Mouse (Mus musculus) cortical plate, adult 2 months (tissue): ENCODE data around the gene Nudc. TPM values are rescaled to one million over a fixed set of nuclear protein-coding genes. Genes with fewer than 3 reads are reported as not detected.
A peak's percentile ranks its signal among the peaks of the same experiment; 100 is the strongest.

Experiments used
- H3K27ac ChIP-seq: fragments of 200-500 bp; 2 replicates; pipeline ENCODE4 v1.5.1; 2012; ENCODE audit warnings: low read length, control low read depth, inconsistent platforms; ENCODE audit not compliant: insufficient read depth
- H3K4me1 ChIP-seq: fragments of 200-500 bp; 2 replicates; pipeline ENCODE4 v1.6.1; 2011; ENCODE audit warnings: low read length; ENCODE audit not compliant: control insufficient read depth, insufficient read depth
- H3K4me3 ChIP-seq: fragments of 200-500 bp; 2 replicates; pipeline ENCODE4 v1.5.1; 2011; ENCODE audit warnings: mild to moderate bottlenecking, low read length, control low read depth; ENCODE audit not compliant: insufficient read depth
- CTCF ChIP-seq: fragments of 200-500 bp; IDR thresholded peaks from 2 replicates; pipeline ENCODE4 v1.5.1; 2011; ENCODE audit warnings: mild to moderate bottlenecking, control low read depth, low read length; ENCODE audit not compliant: insufficient read depth; ENCODE audit errors: extremely low read depth
- POLR2A ChIP-seq: fragments of 200-500 bp; IDR thresholded peaks from 2 replicates; pipeline ENCODE4 v1.6.1; 2011; ENCODE audit warnings: mild to moderate bottlenecking, low read length, control low read depth; ENCODE audit not compliant: insufficient read depth; ENCODE audit errors: extremely low read depth
- polyA plus RNA-seq: library from polyadenylated mRNA; depleted of rRNA; stranded (reverse); fragments of >200 nt; gene quantifications from 2 replicates; pipeline ENCODE4 v1.2.3, GENCODE M21; 2012; rRNA removed

Gene Nudc
- polyA plus RNA-seq, 1 experiment: 184 TPM

DNA sequence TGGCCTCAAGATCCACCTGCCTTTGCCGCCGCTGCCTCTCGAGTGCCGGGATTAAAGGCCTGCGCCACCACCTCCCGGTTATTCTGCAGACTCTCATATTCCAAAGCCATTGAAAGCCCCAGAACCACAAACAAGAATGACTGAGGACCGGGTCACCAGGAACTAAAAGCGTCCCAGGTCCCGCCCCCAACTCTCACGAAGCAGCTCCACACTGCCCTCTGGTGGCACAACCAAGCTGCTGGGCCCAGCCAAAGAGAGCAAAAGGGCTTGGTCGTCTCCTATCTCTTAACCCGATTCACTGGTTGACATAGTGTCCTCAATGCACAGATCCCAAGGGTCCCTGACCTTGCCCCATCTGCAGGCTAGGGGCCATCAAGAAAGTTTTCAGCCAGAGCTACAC is 51.4 kb downstream of the Nudc start:
- TF ChIP-seq CTCF (peak; percentile 73), POLR2A (no peak)
- H3K4me1 ChIP-seq: peaks cover 2% of the 10 kb centered on the region; the same call in 1 of the 2 replicates

DNA sequence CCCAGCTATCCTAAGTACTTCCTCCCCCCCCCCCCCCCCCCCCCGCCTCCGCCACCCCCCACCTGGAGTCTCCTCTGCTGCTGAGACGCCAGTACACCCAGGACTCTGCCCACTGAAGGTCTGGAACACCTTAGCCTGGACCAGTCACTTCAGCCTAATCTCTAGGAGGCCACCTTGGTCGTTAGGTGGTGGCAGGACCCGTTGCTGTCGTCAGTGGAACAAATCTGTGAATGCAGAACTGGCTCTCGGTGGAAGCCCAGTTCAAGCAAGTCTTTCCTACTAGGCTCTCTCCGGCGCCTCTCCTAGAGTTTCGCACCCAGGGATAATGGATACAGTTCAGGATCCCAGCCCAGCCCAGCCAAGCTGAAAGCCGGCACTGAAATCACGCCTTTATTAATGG is 51.9 kb downstream of the Nudc start:
- H3K4me1 ChIP-seq: peaks cover 2% of the 10 kb centered on the region; the same call in 1 of the 2 replicates
- H3K4me3 ChIP-seq: peak overlapping the region; percentile 19; the same call in 1 of the 2 replicates
- TF ChIP-seq POLR2A: no peak
- TF ChIP-seq CTCF: no peak
- H3K27ac ChIP-seq: no peak overlapping the region

More for the DNA sequence above, 51.4 kb downstream of the Nudc start:
- Histone ChIP-seq H3K4me3 (peak overlapping the region; percentile 19), H3K27ac (no peak overlapping the region)

DNA sequence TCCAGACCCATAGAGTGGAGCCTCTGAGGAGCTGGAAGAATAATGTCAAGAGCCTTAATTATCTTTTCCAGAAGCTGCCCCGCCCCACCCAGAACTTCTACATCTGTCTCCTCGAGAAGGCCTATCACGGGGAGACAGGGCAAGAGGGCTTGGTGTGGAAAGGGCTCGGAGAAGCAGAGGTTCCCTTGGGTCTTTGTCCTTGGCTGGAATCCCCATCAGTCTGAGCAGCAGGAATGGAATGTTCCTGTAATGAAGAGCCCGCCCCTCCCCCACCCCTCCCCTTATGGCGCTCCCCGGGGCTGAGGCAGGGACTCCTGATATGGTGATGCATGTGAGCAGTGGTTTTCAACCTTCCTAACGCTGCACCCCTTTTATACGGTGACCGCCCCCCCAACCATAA is 54.0 kb downstream of the Nudc start:
- H3K4me1 ChIP-seq: peaks cover 2% of the 10 kb centered on the region; the same call in 1 of the 2 replicates
- no peak overlapping the region for H3K4me3 ChIP-seq
- H3K27ac ChIP-seq: no peak overlapping the region
- TF ChIP-seq CTCF (no peak), POLR2A (no peak)

DNA sequence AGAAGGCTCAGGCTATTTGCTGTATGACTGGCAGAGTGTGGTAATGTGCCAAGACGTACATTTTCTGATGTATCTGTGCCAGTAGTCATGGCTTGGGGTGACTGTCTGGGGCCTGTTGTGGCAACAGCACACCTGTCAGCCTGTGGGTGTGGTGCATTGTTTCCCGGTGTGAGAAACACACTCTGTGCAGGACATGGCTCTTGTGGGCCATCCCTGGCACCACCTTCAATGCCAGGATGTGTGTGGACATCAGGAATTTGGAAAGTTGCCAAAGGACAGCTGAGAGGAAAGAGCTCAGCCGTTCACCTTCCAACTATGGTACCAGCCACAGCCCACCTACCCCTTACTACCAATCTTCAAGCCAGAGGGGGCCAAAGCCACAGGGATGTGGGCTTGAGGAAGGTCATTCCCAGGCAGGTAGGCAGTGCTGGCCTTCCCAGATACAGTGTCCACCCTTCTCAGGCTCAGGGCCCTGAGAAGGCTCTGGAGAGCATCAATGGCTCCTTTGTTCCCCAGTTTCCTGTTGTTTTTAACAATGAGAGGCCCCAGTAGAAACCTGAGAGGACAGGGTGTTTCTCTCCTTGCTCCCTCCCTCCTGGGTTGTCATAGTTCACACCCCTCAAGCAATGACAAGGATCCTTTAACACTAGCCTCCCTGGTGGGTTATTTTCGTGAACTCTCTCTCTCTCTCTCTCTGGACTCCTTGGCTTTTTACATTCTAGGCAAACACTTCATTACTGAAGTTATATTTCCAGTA is 56.1 kb downstream of the Nudc start:
- H3K27ac ChIP-seq: no peak overlapping the region
- no peak overlapping the region for H3K4me3 ChIP-seq
- no peak for TF ChIP-seq POLR2A
- TF ChIP-seq CTCF: no peak
- H3K4me1 ChIP-seq: no peaks in the 10 kb centered on the region

DNA sequence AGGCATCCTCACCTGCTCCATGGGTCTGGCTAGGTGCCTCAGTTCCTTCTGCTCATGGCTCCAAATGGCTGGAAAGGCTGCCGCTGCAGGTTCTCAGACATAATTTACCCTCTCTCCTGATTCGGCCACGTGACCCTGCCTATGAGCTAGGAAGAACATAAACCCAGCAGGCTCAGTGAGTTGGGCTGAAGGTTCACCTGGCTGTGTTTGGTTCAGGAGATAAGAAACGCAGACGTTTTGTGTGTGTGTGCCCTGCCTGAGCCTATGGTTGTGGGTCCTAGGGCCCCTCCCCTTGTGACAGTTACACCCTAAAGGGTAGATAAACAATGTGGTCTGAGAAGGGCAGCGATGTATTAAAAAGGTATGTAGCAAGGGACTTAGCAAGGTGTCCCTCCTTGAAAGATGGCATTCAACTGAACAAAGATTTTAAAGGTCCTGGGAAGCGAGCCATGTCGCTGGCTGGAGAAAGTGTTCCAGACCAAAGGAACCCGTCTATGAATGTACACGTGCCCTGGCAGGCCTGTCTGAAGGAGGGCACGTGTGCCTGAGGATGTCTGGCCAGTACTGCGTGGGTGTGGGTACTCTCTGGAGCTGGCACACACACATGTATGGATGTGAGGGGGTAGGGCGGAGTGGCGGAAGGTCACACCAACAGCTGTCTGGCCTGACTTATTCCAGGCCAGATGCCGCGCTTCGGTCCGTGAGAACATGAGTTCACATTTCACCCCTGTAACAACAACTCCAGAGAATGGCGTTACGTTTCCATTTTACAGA is 57.0 kb downstream of the Nudc start:
- TF ChIP-seq POLR2A (no peak), CTCF (no peak)
- H3K4me1 ChIP-seq: no peaks in the 10 kb centered on the region
- no peak overlapping the region for H3K4me3 ChIP-seq
- no peak overlapping the region for H3K27ac ChIP-seq

DNA sequence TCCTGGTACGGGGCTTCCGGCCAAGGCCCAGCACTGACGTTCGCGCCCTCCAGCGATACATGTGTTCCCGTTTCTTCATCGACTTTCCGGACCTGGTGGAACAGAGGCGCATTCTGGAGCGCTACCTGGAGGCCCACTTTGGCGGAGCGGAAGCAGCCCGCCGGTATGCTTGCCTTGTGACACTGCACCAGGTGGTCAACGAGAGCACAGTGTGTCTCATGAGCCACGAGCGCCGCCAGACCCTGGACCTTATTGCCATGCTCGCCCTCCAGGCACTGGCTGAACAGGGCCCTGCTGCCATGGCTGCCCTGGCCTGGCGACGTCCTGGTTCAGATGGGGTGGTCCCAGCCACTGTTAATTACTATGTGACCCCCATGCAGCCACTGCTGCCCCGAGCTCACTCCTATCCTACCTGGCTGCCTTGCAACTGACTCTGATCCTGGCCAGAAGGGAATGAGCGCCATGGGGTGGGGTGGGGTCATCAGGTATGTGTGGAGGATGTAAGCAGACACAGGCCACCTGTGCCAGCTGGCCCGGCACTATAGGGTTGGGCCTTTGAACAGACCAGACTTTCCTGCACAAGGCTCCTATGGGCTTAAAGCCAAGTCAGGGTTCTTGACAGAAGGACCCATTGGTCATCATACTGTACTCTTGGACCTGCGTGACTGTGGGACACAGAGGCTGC is 59.0 kb downstream of the Nudc start:
- TF ChIP-seq CTCF: no peak
- no peak for TF ChIP-seq POLR2A
- no peak overlapping the region for H3K4me3 ChIP-seq
- no peaks in the 10 kb centered on the region for H3K4me1 ChIP-seq
- no peak overlapping the region for H3K27ac ChIP-seq

DNA sequence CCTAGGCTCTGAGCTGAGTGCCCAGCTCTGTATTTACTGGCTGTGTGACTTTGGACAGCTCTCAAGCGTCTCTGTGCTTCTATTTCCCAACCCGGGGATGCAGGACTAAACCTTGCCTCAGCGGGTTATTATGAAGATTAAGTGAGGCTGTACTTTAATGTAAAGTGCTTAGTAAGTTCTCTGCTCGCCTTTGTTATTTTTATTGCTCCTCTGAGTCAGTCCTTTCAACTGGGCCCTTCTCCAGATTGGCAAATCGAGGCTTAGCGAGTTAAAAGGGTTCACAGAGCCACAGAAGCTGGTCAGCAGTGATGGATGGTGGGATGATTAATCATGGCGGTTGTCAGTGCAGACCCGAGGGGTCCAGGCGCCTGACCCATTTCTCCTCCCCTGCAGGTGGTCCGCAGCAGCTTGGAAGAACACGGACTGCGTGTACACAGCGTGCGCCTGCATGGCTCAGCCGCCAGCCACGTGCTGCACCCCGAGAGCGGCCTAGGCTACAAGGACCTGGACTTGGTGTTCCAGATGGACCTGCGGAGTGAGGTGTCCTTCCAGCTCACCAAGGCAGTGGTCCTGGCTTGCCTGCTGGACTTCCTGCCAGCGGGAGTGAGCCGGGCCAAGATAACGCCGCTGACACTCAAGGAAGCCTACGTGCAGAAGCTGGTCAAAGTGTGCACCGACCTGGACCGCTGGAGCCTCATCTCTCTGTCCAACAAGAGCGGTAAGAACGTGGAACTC is 59.9 kb downstream of the Nudc start:
- H3K27ac ChIP-seq: no peak overlapping the region
- no peak overlapping the region for H3K4me3 ChIP-seq
- TF ChIP-seq CTCF (no peak), POLR2A (no peak)

DNA sequence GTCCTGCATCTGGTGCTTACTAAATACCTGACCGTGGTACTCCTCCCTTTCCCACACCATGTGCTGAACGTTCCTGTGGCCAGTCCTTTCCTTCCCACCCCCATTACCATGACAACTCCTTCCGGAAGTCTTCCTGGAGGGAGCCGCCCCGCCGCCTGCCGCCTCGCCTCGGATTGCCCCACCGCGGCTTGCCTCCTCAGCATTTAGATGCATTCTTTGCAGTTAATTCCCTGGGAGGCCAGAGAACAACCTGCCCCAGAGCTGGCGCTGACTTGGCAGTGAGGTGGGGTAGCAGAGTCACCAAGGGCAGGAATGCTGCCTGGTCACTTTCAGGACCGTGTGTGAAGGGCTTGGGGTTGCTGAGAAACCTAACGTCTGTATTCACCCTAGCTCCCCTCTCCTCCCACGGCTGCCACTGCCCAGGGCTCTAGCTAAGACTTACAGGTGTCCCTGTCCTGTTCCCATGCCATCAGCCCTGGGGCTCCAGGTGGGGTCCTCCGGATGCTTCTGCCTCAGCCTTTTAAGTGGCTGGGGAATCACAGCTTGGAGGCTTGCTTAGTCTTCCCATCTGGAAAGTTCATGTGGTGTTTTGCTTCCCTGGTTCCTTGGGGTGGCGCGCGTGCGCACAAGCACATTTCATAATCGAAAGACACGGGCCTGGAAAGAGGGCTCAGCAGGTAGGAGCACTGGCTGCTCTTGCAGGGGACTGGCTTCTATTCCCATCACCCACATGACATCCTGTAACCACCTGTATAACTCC is 61.4 kb downstream of the Nudc start:
- Histone ChIP-seq H3K4me3 (peak overlapping the region; percentile 23; the same call in 1 of the 2 replicates), H3K4me1 (no peaks in the 10 kb centered on the region), H3K27ac (no peak overlapping the region)
- TF ChIP-seq POLR2A (no peak), CTCF (no peak)

More for the DNA sequence above, 59.9 kb downstream of the Nudc start:
- H3K4me1 ChIP-seq: no peaks in the 10 kb centered on the region

Other genes with a start within 250 kb of the Nudc start
- 46.6 and 49.1 TPM in 2 replicates for gene Wdtc1, start 192.5 kb downstream of the Nudc start, polyA plus RNA-seq
- gene Slc9a1, start 176.3 kb downstream of the Nudc start, polyA plus RNA-seq: 35.2 and 36.1 TPM in 2 replicates
- 0.04 and 0.06 TPM in 2 replicates for gene Tent5b, start 65.9 kb downstream of the Nudc start, polyA plus RNA-seq
- gene Trnp1, start 47.4 kb downstream of the Nudc start, polyA plus RNA-seq: 119 and 128 TPM in 2 replicates
- gene Kdf1, start 27.0 kb downstream of the Nudc start, polyA plus RNA-seq: 0.08 and 0.13 TPM in 2 replicates
- gene Nr0b2, start 7.4 kb upstream of the Nudc start, polyA plus RNA-seq: not detected in 2 replicates
- 6.3 and 7.6 TPM in 2 replicates for gene Gpatch3, start 28.7 kb upstream of the Nudc start, polyA plus RNA-seq
- 19.4 and 22.2 TPM in 2 replicates for gene Gpn2, start 38.4 kb upstream of the Nudc start, polyA plus RNA-seq
- gene Sfn, start 56.2 kb upstream of the Nudc start, polyA plus RNA-seq: 2.1 and 2.6 TPM in 2 replicates
- gene Zdhhc18, start 104.2 kb upstream of the Nudc start, polyA plus RNA-seq: 36.8 and 38.4 TPM in 2 replicates
- gene Pigv, start 126.7 kb upstream of the Nudc start, polyA plus RNA-seq: 6.6 and 7.4 TPM in 2 replicates
- 44.3 and 45.1 TPM in 2 replicates for gene Arid1a, start 210.8 kb upstream of the Nudc start, polyA plus RNA-seq